Mouse (Mus musculus) 3134 (cell line): ENCODE measurements around the gene Runx1.

Experiments used
- DNase-seq: peaks from one replicate; pipeline ENCODE4 v3.0.0-alpha.2; 2011; ENCODE audit warnings: low spot score; ENCODE audit not compliant: insufficient read length; ENCODE audit errors: extremely low read depth

Gene Runx1

DNA sequence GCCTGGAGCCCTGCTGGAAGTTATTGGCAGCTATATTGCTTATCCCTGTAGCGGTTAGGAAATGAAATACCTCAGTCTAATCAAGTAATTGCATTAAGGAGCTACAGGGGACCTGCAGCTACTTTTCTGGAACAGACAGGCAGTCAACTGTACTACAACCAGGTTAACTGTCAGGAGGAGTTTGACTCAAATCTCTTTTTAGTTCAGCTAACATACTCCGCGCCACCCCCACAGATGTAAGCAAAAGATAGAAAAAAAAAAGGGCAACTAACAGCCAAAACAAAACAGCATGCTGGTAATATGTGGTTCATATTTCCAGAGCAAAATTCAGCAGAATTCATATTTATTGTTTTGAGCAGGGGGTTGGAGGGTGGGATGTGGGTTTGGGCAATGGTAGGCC, 72.0 kb downstream of the Runx1 start:
- DNase-seq = no peak

DNA sequence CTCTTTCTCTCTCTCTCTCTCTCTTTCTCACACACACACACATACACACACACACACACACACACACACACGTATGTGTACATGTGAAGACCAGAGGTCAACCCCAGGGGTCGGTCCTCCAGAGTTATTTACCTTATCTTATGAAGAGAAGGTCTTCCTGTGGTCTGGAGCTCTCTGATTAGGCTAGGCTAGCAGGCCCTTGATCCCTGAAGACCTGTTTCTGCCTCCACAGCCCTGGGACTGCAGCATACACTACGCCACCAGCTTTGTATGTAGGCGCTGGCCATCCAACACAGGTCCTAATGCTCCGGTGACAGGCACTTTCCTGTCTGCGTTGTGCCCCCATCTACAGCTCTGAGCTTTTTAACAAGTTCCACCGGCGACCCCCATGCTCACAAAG, 72.8 kb downstream of the Runx1 start:
- no peak for DNase-seq

DNA sequence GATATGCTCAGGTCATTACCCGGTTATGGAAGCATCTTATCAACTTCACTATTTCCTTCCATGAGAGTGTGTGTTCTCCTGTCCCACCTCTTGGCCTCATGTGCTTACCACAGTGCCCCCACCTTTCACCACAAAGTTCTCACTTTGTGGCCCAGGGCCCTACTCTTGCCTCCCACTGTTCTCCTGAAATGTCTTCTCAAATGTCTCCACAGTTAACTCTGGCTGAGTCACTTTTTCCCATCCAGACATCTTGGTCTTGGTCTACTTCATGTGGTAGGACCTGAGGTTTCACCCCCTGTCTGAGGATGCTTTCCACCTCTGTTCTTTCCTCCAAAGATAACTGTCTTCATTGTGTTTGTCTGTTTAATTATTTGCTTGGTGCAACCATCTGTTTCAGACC, 77.7 kb downstream of the Runx1 start:
- DNase-seq = no peak

DNA sequence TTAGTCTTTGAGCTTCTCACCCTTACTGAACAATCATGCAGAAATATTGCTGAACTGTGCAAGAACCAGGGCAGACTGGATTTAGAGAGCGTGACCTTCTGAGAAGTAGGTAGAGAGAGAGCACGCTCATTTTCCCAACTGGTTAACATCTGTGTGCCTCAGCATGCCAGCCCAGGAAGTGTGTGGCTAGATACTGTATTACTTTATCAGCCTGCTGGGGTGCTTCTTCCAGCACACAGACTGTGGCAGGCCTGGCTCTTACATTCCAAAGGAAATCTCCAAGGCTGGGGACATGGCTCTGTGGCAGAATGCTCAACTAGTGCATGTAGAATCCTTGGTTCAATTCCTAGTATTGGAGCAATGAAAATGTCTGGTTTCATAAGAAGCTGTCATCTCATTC, 78.9 kb downstream of the Runx1 start:
- DNase-seq = no peak

DNA sequence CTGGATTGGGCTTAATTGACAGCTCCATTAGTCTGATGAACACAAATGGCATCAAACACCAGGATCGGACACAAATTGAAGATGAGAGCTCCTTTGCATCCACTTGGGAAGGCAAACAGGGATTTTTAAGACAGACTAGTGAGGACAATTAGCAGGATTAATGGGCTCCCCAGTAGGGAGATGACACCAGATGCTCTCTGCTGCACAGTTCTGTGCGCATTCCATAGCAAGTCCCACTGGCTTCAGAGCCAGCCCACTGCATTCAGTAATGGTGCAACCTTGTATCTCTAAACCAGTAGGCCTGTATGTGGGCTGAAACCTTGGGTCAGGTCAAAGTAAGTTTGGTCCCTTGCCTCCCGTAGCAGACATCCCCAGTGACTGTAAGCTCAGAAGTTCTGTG, 80.7 kb downstream of the Runx1 start:
- DNase-seq = no peak

DNA sequence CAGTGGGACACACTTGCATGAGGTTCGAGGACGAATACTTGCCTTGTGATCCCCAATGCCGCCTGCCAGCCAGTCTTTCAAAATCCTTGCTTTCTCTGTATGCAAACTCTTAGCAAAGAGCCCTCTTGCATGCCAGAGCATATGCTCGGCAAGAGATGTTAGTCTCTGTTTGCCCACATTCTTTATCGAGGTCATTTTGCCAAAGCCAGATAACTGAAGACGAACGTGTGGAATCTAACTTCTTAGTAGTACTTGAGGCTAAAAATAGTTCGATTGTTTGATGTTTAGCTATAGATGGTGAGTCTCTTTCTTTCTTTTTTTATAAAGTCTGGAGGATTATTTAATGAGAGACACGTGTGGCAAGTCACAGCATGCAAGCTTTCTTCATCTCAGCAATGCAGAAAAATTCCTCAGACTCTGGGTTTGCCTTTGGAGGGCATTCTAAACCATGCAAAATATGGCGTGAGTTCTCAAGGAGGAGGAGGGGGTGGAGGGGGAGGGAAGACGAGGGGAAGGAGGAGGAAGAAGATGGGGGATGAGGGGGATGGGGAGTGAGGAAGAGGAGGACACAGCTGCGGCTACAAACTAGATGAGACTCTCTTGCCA, 81.7 kb downstream of the Runx1 start:
- no peak for DNase-seq

DNA sequence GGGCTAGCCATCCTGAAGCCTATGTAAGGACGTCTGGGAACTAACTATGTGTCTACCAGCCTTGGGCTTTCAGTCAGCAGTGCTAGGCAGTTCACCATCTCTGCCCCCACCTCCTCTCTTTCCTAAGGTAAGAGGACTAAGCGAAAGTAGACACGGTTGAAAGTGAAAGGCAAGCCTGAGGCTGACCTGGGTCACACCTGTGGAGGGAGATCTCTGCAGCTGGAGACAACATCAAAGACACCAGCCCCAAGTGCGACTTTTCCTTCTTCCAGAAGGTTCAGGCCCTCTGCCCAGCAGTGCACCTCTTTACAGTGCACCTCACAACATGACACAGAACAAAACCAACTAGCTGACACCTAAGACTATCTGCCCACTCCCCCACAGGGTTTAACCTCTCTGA, 82.2 kb downstream of the Runx1 start:
- no peak for DNase-seq

DNA sequence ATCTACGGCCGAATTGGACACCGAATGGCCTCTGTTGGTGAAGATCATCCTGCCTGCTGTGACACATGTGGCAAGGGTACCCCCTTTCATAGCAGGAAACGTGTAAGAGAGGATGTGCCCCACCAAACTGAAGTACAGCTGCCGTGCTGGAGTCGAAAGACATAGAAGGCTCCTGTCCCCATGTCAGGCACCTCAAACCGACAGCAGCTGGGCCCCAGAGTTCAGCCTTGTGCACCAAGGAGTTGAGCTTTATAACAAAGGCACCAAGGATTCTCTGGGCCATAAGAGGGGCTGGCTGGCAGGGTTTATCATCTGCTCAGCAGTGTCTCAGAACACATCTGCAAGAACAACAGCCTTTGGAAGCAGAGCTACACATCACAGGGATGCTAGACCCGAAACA, 84.6 kb downstream of the Runx1 start:
- no peak for DNase-seq

DNA sequence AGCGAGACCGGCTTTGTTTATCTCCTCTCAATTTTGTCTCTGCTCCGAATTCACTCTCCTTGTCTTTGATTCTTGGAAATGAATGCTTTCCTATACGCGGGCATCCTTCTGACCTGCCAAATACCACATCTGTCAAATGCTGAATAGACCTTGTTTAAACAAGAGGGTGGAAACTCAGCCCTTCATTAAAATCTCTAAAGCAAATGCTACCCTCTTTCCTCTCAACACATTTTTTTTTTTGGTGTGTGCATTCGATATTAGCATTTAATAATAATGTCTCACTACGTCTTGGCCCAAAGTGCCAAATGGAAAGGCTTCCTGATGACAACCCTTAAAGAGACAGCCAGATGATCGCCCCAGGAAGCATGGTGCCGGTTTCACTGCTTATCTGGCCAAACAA, 85.4 kb downstream of the Runx1 start:
- DNase-seq = no peak

DNA sequence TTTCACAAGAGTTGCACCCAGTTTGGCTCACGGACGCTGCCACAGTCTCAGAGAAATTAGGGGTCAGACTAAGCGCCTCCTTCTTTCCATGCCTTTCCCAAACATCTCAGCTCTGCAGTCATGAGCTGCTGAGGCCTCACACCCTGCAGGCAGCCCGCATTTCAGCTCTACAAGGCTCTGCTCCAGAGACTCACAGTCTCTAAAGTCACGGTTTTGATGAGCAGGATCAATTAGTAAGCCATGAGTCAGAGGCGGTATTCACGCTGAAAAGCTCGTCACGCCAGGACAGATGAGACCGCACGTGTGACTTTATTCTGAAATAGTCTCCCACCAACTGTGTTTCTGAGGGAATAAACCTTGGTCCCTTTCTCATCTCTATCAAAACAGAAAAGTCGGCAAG, 86.0 kb downstream of the Runx1 start:
- no peak for DNase-seq

DNA sequence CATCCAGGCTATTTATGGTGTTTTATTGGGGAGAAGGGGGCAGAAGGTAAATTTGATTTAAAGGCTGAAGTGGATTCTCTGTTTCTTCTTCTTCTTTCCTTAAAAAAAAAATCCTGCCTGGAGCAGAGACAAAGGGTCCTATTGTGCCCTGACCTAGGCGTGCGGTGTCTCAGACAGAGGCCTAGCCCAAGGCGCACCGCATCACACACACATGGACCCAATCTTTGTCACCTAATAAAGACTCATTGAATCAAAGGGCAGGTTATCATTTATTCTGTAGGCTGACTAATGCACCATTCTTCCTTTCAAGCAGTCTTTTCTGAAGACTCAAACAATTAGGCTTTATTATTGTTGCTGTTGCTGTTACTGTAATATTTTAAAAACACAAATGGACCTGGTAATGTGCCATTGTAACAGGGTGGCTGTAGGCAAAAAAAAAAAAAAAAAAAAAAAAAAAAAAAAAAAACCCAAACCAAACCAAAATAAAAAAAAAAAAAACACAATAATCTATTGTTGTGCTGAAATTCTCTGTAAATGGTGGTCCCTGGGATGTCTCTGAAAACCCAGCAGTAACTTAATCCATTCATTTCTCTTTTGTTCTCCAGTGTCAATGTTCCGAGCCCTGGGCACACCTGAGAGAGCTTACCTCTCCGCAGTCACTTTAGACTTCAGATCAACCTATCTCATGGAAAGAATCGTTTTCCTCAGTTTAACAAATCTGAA, 86.7 kb downstream of the Runx1 start:
- DNase-seq = no peak

DNA sequence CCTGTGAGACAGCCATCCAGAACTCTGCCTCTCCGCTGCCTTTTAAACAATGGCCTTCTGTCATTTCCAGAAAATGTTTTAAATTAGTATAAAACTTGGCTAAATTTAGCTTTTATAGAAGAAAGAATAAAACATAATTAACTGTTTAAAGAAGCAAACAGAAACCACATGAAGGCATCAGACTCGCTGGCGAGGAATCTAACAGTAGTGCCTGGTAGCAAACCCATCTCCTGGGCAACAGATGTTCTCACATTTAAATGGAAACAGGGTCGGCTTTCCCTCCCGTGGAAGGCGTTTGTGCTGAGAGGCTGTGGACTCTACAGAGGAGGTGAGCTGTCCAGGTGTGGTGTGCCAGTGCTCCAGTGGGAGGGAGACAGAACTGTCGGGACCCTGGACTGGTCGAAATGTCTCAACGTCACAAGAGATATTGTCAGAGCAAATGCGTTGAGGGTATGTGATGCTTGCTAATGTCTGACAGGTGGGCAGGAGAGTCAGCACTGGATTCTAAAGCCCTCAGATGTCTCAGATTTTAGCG, 87.4 kb downstream of the Runx1 start:
- no peak for DNase-seq

DNA sequence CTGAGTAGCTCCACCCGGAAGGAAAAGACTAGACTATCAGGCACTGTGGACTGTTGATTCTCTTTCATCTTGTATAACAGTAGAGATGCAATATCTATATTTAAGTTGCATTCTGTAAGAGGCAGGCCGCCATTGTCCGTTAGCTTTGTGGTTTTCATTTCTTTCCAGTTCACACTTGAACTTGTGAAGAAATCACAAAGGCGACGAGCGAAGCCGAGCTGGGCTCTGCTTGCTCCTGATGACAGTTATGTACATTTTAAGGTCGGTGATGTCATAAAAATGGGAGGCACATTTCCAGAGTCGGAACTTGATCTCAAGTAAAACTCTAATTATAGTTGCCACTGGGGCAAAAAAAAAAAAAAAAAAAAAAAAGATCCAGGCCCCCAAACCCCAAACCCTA, 99.1 kb downstream of the Runx1 start:
- DNase-seq = no peak

DNA sequence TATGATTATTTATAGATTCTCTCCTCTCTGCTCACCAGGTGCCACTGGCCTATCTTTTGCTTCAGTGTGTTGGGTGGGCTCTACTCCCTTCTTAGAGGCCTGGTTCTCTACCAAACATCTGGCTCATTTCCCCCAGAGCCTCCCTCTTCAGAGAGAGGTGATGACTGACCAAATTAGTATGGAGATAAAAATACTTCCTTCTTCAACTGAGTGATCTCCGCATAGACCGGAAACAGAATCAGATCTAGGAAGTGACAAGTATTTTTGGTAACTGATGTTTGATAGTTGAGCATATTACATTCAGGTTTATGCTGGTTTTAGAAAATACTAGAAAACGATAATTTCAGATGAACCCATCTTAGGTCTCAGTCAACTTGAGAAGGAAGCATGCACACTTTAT, 101.4 kb downstream of the Runx1 start:
- DNase-seq = no peak

DNA sequence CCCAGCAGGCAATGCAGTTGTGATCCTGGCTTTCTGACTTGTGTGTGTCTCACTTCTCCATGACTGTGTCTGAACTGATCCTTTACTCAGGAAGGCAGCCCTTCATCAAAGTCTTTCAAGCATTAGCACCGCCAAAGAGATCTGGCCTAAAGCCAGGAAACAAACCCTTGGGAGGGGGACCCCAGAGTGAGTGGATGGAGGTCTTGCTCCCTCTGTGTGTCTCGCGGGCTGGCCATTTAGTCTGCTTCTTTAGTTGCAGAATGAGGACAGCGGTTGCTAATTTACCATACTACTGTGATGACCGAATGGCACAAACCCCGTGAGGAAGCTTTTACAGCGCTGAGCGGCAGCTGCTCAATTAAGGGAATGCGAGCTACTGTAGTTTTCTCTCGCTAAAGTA, 105.3 kb downstream of the Runx1 start:
- DNase-seq = no peak

DNA sequence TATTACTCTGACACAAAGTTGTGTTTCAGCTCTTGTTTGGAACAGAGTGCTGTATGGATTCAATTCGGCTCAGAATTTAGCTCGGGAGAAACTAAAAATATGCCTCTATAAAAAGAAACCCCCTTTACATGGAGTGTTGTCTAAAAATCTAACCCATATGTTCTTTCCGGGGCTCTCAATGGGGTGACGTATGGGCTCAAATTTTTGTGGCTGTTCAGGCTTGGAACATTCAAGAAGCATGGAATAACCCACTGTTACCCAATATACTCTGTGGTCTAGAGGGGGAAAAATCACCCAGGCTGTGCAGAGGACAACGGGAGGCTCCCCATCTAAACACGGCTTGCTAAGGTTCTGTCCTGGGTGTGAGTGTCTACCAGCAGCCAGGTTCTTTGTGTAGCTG, 106.2 kb downstream of the Runx1 start:
- no peak for DNase-seq

DNA sequence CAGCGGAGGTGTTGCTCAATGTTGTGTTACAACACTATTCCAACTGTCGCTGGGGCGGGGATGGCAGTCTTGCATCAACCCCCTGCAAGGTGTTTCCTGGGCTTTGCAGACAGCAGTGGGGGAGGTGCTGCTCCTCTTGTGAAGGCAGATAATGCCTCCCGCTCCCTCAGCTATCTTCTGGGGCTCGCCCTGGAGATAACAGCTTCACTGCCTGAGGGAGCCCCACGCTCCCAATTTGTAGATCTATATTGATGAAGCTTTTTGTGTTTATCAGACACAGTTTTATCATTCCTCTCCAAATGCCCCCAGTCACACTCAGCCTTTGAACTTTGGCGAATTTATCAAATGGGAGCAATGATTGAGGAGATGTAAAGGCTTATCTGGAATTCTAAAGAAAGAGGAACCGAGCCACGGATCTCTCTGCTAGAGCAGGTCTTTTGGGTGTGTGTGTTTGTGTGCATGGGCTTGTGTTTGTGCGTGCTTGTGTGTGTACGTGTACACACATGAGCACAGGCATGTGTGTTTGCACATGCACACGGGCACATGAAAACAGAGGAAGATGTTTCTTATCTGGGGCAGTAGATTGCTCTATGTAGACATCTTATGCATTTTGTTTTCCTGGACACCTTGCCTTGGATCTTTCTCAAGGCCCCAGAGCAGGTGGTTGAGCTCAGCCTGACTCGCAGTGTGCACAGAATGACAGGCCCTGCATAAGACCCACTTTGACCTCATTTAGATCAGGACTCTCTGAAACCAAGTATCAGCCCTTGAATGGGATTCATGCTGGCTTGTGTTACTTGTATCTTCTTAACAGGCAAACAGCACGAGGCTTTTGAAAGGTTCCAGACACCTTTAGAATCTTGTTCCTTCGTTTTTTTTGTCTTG, 110.1 kb downstream of the Runx1 start:
- no peak for DNase-seq

DNA sequence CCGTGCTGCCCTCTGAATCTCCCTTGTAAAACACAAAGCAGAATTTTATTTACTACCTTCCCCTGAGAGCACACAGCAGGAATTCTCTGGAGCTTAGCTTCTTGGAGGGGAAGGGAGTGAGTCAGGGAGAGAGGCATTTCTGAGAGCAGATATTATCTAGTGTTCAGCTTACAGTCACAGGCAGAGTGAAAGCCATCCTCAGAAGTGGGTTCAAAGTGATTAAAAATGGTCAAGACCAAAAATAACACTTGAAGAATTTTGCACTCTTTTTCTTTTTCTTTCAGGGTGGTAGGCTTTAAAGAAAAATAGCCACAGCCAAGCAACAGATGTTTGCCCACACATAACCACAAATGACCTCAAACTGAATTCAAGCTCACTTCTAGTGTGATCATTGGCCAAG, 115.8 kb downstream of the Runx1 start:
- DNase-seq = peak; percentile 41

DNA sequence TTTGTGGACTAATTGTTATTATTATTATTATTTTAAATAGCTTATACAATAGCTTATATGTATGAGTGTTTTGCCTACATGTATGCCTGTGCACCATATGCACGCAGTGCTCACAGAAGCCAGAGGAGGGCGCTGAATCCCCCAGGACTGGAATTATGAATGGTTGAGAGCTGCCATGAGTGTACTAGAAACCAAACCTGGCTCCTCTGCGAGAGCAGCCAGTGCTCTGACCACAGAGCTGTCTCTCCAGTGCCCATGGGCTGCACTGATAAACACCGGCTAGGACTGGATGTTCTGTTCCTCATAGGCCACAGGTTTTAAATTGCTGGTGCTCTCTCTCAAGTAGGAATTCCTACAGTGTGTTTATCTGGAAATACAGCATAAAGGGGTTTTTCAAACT, 117.2 kb downstream of the Runx1 start:
- no peak for DNase-seq

DNA sequence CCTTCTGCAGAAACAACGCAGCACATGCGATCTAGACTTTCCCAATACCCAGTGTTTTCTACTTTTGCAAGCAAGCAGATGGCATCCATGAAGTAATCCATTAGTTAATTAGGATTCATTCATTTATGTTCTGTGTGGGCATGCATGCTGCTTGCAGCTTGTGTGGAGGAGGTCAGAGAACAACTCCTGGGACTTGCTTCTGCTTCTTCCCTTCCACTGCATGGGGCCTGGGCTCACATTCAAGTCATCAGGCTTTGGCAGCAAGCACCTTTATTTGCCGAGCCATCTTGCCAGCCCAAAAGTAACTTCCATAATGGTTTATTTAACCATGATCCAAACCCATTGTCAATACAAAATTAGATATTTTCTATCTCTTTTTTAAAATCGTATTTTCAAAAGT, 118.2 kb downstream of the Runx1 start:
- DNase-seq = no peak

DNA sequence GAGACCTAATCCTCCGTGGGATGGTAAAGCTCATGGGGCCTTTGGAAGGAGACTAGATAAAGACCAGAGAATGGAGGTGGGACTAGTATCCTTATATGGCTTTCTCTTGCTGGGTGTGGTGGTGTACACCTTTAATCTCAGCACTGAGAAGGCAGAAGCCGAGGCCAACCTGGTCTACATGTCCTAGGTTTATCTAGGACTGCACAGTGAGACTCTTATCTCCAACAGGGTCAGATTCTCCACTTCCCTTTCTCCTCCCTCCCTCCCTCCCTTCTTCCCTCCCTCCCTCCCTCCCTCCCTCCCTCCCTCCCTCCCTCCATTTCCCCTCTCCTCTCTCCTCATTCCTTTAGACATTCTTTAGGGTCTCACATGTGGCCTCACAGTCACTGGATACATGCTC, 118.8 kb downstream of the Runx1 start:
- no peak for DNase-seq
